Mouse (Mus musculus): ENCODE results near the gene Selenon.
A peak's percentile ranks its signal among the peaks of the same experiment; 100 is the strongest.

Selenon gene

GRCm38 (mm10) chr4:134546814-134547705 is 4.9 kb downstream of the Selenon start:
- DNase-seq (ENCODE audit: low spot score in 2 of 2) = no peak

DNA sequence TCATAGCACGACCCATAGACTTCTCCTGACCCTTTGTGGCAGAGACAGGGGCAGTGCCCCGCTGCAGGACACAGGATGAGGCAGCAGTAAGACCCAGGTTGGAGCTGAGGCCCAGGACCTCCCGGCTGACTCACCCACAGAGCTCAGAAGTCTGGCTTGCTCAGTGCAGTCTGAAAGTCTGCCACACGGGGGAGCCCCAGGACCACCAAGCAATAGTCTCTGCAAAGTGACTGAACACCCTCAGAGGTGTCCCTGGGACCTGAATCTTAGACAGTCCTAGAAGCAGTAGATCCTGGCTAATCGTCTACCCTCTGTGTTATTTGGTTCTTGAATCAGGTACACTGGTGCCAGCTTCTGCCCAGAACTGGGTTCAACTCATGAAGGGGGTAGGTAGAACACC is 8.7 kb downstream of the Selenon start:
- DNase-seq (ENCODE audit: low spot score in 2 of 2) = peak; percentile 77 to 90

- no peak for DNase-seq (ENCODE audit: low spot score in 2 of 2)
These were observed 9.2 kb downstream of the Selenon start for GRCm38 (mm10) chr4:134542726-134543125.

DNA sequence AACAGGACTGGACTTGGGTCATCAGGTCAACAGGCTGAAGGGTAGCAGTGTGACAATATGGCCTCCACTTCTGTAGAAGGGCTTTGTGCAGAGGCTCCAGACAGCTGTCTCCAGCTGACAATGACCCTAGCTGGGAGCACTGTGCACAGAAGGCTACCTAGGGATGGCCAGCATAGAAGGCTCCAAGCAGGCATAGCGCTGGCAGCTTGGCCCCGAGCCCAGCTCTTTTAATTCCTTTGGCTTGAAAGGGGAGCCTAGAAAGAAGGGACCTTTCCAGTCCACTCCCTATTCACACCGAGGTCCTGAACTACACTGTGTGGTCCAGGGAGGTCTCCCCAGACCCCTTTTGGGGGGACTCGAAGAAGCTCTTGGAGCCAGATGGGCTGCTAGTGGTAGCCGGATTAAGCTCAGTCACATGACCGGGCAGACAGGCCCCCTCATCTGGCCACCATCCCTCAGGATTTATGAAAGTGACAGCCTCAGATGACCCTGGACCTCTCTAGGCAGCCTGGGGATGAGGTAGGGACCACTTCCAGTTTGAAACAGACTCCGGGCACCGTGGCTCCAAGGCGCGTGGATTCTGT is 12.9 kb downstream of the Selenon start:
- DNase-seq (ENCODE audit: low spot score in 2 of 2) = no peak

- no peak for DNase-seq (ENCODE audit: low spot score in 2 of 2)
These were observed 16.2 kb downstream of the Selenon start for GRCm38 (mm10) chr4:134535787-134536151.

DNA sequence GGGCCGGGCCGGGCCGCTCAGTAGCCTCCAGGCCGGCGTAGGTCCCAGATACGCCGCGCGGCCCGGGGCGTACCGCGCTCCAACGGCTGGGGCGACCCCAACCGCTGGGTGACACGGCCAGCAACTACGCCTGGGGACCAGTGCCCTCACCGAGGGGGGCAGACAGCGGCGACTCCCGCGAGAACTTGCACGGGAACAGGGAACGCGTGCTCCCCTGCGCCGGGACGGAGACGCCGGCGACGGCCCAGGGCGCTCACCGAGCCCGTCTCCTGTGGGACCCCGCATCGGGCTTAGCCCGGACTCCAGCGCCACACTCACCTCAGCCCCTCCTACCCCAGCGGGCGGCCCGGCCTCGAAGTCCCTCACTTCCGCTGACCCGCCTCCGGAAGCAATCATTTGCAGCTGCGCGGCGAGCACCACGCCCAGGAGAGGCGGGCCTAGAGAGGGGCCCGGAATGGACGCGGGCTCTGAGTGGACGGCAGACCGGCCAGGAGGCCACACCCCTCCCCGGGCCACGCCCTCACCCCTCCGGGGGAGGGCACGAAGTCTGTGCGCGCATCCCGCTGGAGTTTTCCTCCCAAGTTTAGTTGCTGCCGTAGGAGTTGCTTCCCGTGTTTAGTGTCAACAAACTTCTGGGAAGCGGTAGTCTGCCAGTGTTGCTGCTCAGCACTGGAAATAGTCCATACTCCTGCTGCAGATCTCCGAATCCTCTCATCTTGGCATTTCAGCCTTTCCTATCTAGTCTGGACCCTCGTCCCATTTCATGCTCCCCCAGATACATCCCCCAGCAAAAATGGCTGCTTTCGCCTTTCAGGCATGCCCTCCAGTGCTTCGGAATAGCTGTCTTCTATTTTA is 16.8 kb downstream of the Selenon start, which contains the start of gene Mtfr1l:
TSS of gene Mtfr1l (minus strand) at position 456 of the 855 bp plus-strand sequence.
- peak; percentile 96 to 97 for DNase-seq (ENCODE audit: low spot score in 2 of 2)

DNA sequence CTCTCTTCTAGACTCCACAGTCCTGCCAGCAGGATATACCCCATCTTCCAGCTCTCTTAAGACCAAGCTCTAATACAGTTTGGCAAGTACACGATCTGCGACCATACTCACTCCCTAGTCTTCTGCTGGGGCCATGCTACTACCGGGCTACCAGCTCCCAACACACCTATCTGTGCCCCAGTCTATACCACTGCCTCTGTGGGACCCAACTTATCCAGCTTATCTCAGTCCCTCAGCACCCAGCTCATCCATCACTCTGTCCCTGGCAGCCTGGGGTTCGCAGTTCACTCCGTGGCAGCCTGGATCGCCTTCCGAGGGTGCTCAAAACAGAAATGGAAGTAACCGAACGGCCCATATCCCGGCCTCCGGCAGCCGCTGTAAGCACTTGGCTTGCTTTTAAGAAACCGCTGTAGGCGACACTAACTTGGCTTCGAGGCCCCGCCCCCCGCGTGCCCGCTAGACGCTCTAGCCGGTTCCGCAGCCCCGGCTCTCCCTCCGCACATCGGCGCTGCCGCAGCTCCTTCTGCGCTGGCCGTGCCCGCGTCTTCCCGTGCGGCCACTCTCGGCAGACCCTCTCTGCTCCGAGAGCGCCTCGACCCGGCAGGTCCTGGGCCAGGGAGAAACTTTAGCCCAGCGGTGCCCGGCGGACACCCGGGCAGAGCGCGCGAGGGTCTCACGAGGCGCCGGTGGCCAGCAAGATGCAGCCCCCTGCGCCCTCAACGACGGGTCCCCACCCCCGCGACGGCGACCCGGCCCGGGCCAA is 17.7 kb downstream of the Selenon start:
- peak in 1 of 2 experiments; percentile 67 for DNase-seq (ENCODE audit: low spot score in 2 of 2)

GRCm38 (mm10) chr4:134533421-134533820 is 18.5 kb downstream of the Selenon start:
- no peak for DNase-seq (ENCODE audit: low spot score in 2 of 2)

DNA sequence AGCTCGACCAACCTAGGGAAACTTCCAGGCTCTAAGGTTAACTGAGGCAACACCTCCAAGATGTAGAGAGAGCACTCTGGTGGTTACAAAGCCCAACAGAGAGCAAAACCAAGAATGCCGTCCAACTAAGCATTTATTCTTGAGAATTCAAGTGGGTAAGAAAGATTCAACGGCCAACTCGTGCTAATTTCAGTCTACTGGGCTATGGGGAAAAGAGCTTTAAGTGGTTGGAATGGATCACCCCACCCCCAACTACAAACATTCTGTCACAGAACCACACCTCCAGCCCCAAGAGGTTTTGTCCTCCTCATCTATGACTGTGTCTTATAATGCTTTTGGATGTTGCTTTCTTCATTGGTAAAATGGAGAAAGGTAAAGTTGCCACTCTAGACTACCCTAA is 19.0 kb downstream of the Selenon start:
- DNase-seq (ENCODE audit: low spot score in 2 of 2) = no peak

- DNase-seq (ENCODE audit: low spot score in 2 of 2) = no peak
These were observed 25.7 kb downstream of the Selenon start for GRCm38 (mm10) chr4:134526220-134526619.

- DNase-seq (ENCODE audit: low spot score in 2 of 2) = no peak
These were observed 26.2 kb downstream of the Selenon start for GRCm38 (mm10) chr4:134525806-134526205.

GRCm38 (mm10) chr4:134523447-134523846 is 28.5 kb downstream of the Selenon start:
- no peak for DNase-seq (ENCODE audit: low spot score in 2 of 2)

DNA sequence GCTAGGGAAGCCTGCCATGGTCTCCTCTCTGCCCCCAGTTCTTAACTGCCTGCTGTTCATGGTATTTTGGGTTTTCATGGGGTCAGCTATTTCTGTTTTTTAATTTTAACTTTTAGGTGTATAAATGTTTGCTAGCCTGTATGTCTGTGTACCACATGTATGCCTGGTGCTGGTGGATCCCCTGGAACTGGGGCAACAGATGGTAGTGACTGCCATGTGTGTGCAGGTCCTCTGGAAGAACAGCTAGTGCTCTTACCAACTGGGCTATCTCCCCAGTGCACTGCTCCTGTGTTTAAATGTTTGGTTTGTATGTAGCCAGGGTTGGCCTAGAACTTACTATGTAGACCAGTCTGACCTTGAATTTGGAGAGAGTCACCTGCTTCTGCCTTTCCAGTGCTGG is 32.7 kb downstream of the Selenon start:
- DNase-seq (ENCODE audit: low spot score in 2 of 2) = no peak

GRCm38 (mm10) chr4:134518541-134518940 is 33.4 kb downstream of the Selenon start:
- no peak for DNase-seq (ENCODE audit: low spot score in 2 of 2)

DNA sequence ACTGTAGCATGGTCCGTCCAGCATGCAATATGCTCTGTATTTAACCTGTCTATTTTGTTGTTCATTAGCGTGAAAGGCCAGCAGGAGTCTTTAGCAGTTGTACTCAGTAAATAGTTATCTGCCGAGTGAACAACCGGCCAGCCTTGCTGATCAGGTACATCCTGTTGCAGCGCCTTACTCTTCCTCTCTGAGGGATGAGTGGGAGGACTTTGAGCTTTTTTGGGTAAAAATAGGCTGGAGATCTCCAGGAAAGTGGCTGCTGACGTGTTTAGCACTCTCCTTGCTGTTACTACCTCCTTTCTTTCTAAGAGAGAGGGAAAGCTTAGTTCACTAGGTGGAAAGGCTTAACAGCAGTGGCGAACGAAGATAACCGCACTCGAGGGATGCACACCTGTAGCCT is 34.2 kb downstream of the Selenon start:
- no peak for DNase-seq (ENCODE audit: low spot score in 2 of 2)

DNA sequence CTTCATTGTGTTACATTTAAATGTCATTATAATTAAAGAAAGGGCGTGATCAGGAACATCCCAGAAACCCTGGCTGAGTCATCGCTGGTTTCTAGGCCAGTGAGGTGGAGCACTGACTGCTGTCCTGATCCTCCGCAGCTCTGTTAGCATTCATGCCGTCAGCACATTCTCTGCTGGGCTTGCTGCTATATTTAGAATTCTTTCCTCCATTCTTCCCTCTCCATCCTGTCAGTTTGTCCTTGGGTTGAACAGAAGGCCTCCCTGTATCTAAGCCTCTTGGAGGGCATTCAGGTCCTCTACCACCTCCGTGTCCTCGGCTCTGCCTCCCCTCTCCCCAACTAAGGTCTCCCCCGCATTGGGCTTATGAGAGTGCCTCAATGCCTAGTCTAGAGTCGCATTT is 35.0 kb downstream of the Selenon start:
- DNase-seq (ENCODE audit: low spot score in 2 of 2) = no peak

- no peak for DNase-seq (ENCODE audit: low spot score in 2 of 2)
These were observed 36.4 kb downstream of the Selenon start for GRCm38 (mm10) chr4:134515614-134516013.

DNA sequence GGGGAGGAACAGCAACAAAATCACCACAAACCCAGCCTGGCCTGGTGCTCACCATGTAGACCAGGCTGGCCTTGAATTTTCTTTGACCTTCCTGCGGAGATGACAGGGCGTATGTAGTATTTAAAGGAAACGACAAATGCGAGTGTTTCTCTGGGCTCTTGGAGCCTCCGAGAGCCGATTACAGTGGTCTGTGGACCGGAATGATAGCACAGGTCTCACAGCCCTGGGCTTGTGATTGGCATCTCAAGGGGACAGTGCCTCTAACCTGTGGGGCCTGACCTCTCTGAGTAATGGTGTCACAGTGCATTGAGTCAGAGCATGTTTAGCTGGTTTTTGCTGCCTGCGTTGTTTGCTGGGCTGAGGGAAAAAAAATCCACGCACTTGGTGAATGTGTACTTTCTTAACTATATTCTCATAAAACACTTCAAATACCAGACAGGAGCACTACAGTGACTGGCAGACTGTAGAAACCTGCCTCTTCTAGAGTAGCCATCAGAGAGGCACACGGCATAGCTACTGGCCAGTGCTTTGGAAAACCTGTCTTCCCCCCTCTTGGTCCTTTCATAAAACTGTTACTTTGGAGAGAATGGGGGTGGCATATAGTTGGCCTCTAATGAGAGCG is 37.5 kb downstream of the Selenon start:
- no peak for DNase-seq (ENCODE audit: low spot score in 2 of 2)

DNA sequence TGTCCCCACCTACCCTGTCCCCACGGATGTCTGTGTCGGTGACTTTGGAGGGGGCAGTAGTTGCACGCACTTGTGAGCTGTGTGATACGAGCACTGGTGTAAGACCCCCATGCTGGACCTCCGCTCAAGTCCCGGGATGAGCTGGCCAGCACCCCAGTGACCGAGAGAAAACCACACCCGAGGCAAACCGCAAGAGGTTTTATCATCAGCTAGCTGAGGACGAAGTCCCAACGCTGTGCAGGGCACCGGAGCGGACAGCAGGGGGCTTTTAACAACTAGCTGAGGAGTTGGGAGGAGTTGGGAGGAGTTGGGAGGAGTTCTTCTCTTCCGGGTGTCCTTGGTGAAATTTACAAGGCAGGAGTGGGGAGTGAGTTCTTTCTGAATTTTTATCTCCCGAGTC is 39.2 kb downstream of the Selenon start:
- peak in 1 of 2 experiments; percentile 58 for DNase-seq (ENCODE audit: low spot score in 2 of 2)

DNA sequence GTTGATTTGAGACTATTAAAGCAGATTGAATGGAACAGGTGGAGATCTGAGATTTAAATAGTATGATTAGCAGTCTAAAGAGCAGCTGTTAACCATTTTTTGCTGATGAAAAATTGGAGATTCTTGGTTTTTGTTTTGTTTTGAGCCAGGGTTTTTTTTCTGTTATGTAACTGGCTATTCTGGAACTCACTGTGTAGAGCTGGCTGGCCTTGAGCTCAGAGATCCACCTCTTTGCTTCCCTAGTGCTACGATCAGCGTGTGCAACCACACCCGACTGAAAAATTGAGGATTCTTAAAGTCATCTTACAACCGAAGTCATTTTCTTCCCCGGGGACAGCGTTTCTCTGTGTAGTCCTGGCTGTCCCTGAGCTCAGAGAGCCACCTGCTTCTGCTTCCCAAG is 40.2 kb downstream of the Selenon start:
- no peak for DNase-seq (ENCODE audit: low spot score in 2 of 2)

GRCm38 (mm10) chr4:134510845-134511411 is 41.0 kb downstream of the Selenon start, which contains the start of gene Aunip:
Gene Aunip (plus strand): TSS chr4:134510999.
- DNase-seq (ENCODE audit: low spot score in 2 of 2) = peak; percentile 79 to 85

Data from frontal cortex, postnatal 10 days (tissue).